Mouse (Mus musculus): ENCODE results near the gene Aamp.

Aamp gene

DNA sequence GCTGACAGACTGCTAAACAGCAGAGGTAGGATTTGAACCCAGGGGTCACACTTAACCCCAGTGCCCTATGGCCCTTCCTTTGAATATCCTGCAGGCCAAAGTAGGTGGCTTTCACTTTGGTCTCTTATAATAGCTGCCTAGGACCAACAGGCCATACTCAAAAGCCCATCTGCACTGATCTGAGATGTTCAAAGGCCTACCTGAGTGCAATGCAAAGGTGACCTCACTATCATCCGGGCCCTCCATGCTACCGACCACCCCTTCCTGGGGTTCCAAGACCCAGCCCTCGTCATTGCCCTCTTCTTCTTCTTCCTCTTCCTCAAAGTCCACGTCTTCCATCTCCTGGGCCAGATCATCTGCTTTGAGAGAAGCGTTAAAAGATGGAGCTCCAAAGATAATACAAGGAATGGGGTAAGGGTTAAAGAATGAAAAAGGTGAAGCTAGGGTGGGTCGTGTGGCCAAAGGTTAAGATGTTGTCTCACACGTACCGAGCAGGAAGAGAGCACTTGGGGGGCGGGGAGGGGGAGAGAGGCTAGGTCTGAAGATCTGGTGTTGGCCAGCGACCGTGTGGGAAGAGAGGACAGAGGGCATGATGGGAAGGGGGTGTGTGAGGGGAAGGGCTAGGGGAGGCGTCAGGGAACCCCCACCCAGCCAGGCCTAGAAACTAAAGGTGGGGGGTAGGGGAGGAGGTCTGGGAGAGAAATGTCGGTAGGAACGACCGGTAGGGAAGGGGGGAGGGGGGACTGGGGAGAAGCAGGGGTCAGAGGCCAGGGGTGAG lies 663 bp downstream of the Aamp start:
- in situ Hi-C loops (cut with MboI, MseI), result loop anchor here (25.0 kb wide), 1 partner anchor 928 kb away; the partner anchor contains the start of genes Glb1l, Stk16 and Tuba4a

DNA sequence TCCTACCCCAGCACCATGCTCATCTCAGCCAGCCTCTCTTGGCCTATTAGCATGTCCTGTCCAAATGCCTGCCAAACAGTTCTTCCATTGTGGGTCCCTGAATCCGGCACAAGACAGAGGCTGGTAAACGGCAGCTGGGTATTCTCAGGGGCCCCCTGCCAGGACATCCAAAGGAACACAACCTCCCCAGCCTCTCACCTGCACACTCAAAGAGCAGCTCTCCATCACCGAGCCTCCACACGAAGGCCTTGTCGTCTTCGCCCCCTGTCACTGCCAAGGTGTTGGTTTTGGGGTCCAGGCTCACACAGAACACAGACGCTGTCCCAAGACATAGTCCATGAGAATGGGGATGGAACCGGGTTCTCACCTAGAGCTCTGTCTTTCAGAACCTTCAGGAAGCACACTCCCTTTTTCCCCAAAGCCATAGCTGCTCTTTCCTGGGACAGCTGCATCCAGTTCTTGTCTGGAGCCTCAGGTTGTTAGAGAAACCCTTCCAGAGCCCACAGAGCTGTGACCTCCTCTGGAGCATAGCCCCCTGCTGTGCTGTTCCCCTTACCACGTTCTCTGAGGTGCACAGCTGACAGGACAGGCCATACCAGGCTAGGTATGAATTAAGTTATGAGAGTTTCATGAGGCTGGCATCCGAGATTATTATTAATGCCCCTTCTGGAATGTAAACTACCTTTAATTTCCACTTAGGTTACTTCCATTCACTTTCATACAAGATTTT lies 1.5 kb downstream of the Aamp start:
- in situ Hi-C loops (cut with MboI, MseI), result loop anchor here (25.0 kb wide), 1 partner anchor 929 kb away; the partner anchor contains the start of genes Glb1l, Stk16 and Tuba4a

DNA sequence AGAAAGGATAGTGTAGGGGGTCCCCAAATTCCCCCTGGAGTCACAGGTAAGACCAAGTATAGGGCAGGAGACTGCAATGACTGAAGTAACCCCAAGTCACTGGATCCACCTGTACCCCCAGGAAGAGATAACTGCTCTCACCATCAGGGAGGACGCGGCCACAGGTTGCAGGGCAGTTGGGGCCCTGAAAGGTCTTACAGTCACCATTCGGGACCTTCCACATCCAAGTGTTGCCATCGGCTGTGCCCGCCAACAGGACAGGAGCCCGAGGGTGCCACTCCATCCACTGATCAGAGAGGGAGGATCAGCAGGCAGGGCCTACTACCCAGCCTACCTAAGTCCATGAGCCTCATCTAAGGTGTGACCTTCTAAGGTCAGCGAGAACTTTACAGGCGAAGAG lies 2.7 kb downstream of the Aamp start:
- in situ Hi-C loops (cut with MboI, MseI), result loop anchor here (25.0 kb wide), 1 partner anchor 930 kb away; the partner anchor contains the start of genes Glb1l, Stk16 and Tuba4a

DNA sequence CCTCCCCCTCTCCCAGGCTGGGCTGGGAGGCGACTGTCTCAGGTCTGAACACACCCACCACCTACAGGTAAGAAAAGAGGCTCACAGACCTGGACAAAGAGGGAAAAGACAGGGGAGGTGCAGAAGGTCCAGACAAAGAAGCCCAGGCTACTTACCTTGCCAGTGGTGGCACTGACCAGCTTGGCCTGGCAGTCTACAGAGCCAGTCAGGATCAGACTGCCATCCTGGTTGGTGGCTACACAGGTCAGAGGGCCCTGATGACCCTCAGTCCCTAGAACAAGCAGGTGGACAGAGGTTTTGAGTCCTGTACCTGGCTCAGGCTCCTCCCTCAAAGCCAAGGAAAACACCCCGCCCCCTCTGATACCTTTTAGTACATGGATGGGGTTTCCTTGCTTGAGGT lies 3.2 kb downstream of the Aamp start:
- in situ Hi-C loops (cut with MboI, MseI), result loop anchor here (25.0 kb wide), 1 partner anchor 931 kb away; the partner anchor contains the start of genes Glb1l, Stk16 and Tuba4a

DNA sequence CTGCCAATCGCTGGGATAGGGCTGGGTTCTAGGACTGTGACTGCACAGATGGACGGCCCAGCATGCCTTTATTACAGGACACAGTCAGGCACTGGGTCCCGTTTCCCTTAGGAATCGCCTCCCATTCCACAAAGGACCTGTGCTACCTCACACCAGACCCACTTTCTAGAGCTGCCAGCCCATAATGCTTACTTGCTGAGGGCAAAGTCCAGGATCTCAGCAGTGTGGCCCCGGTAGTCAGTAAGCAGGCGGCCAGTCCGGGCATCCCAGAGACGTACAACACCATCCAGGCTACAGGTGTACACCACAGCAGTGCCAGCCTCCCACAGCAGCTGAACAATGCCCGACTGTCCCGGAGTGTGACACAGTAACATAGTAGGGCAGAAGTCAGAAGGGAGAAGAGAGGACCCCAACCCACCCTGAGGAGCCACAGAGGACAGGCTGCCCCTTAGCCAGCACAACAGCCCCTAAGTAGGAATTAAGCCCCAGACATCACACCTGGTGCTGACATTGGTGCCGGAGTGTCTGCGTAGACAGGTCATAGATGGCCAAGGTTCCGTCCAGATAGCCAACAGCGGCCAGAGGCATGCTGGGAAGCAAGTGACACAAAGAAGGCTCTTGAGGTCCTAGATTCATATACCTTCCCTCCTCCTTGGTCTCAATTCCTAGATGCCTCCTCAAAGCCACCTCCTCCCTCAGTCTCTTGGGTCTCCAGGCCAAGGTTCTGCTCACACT lies 3.8 kb downstream of the Aamp start:
- in situ Hi-C loops (cut with MboI, MseI), result loop anchor here (25.0 kb wide), 1 partner anchor 932 kb away; the partner anchor contains the start of genes Glb1l, Stk16 and Tuba4a

DNA sequence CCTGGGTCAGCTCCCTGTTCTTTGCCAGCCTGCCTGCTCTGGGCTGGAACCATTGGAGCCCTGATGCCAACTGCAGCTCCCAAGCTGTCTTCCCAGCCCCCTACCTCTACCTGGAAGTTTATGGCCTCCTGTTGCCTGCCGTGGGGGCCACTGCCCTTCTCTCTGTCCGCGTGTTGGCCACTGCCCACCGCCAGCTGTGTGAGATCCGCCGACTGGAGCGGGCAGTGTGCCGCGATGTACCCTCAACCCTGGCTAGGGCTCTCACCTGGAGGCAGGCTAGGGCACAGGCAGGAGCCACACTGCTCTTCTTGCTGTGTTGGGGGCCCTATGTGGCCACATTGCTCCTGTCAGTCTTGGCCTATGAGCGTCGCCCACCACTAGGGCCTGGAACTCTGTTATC lies 5.5 kb downstream of the Aamp start:
- in situ Hi-C loops (cut with MboI, MseI), result loop anchor here (25.0 kb wide), 1 partner anchor 933 kb away; the partner anchor contains the start of genes Glb1l, Stk16 and Tuba4a

DNA sequence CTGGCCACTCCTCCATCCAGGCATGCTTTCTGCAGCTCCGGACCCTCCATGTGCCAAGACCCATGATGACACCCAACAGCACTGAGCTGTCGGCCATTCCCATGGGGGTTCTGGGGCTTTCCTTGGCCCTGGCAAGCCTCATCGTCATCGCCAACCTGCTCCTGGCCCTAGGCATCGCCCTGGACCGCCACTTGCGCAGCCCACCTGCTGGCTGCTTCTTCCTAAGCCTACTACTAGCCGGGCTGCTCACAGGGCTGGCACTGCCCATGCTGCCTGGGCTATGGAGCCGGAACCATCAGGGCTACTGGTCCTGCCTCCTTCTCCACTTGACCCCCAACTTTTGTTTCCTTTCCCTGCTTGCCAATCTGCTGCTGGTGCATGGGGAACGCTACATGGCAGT lies 6.0 kb downstream of the Aamp start, which contains the start of gene Gpbar1:
Gpbar1 (plus strand) TSS at position 13 of the 400 bp plus-strand sequence.
- in situ Hi-C loops (cut with MboI, MseI), result loop anchor here (25.0 kb wide), 1 partner anchor 934 kb away; the partner anchor contains the start of genes Glb1l, Stk16 and Tuba4a

DNA sequence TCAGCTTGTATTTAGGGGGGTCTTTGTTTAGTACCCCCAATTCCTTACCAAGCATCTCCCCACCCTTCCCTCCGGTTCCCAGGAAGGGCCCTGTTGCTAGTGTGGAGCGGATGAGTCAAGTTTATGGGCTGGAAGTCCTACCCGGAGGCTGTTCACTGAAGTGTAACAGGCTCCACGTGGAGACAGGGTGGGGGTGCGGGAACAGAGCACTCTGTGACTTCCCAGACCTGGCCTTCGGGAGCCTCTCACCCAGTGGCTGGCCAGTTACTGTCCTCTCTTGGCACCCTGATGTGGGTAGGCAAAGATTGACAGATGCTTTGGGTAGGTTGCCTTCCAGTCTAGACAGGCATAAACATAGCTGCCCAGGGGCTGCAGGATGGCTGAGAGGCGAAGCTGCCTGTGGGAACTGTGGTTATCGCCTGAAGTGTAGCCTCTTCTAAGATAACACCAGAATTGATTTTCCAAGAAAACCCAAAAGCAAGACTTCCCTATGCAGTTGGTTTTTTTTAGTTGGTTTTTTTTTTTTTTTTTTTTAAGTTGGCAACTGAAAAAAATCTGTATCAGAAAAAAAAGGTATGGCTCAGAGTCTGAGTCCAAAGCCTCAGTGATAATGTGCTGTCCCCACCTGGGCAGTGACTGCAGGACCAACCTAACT lies 6.5 kb downstream of the Aamp start:
- in situ Hi-C loops (cut with MboI, MseI), result loop anchor here (25.0 kb wide), 1 partner anchor 934 kb away; the partner anchor contains the start of genes Glb1l, Stk16 and Tuba4a

DNA sequence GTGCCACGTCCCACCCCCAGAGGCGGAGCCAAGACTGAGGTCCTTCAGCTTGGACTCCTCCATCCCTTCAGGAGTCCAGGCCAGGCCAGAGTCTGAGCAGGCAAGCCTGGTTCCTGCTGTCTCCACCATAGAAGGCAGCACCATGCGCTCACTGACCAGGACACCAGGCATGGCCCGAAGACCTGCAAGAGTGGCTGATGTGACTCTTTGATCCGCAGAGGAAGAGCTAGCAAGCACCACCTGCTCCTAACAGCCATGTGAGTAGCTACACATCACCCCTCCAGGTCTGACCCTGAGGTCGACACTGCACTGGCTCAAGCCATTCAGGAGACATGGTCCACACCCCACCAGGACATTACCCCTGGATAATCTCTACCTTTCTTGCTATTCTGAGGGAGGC lies 7.5 kb downstream of the Aamp start:
- in situ Hi-C loops (cut with MboI, MseI), result loop anchor here (25.0 kb wide), 1 partner anchor 935 kb away; the partner anchor contains the start of genes Glb1l, Stk16 and Tuba4a

DNA sequence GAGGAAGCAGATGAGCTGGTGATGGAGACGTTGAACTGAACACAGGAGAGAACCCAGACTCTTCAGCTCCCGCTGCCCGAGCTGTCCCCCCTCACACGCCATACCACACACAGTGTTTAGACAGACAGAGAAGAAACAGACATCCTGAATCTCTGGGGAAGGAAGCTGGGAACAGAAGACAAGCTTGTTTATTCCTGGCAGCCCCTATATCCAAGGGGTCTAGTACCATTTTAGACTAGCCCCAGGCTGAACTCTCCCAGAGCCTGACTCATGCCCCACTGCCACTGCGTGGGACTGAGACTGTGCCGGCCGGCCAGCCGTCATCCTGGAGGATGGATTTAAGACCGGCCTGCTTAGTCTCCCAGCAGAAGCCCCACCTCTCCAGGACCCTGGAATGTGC lies 9.5 kb downstream of the Aamp start:
- in situ Hi-C loops (cut with MboI, MseI), result loop anchor here (25.0 kb wide), 1 partner anchor 937 kb away; the partner anchor contains the start of genes Glb1l, Stk16 and Tuba4a

DNA sequence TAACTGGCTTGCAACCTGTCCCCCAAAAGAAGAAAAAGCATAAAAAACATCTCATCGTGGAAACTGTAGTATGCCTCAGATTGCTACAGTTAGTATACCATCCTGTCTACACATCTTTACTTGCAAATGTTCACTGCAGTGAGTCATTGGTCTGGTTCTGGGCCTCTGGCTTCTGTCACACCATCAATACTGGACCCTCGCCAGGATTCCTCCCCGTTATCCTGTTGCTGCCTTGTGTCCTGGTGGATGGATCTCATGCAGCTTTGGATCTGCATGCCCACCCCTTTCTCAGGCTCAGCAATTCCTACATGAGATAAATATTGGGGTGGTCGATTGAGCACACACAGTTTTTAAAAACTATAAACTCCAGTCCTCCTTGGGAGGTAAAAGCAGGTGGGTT lies 12.9 kb downstream of the Aamp start:
- in situ Hi-C loops (cut with MboI, MseI), result no loop called here

DNA sequence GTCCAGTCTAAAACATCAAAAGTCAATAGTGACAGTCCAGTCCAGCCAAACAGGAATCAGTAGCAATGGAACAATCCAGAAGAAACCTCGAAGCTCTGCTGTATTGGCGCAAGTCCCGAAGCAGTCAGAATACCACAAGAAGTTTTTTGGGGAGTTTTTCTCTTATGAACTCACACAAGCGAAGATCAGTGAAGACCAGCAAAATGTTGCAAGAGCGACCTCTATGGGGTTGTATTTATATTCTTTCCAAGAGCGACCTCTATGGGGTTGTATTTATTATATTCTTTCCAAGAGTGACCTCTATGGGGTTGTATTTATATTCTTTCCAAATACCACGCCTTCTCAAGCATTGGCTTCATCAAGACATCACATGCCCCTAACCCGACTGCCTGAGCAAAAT lies 15.8 kb downstream of the Aamp start:
- in situ Hi-C loops (cut with MboI, MseI), result no loop called here

DNA sequence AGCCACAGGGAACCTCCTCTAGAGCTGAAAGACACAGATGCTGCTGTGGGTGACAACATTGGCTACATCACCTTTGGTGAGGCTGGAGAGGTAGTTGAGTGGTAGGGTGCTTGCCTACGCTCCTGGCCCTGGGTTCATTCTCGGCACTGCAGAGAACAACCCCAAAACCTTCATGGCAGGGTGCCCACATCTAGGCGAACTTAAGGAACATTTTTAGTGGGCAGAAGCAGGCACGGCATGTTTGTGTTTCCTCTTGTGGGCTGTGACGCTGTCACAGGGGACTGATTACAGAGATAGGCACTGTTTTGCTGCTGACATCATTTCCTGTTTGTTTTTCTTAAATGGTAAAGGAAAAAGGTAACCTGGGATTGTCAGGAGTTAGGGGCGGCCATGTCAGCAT lies 22.0 kb downstream of the Aamp start:
- in situ Hi-C loops (cut with MboI, MseI), result no loop called here

DNA sequence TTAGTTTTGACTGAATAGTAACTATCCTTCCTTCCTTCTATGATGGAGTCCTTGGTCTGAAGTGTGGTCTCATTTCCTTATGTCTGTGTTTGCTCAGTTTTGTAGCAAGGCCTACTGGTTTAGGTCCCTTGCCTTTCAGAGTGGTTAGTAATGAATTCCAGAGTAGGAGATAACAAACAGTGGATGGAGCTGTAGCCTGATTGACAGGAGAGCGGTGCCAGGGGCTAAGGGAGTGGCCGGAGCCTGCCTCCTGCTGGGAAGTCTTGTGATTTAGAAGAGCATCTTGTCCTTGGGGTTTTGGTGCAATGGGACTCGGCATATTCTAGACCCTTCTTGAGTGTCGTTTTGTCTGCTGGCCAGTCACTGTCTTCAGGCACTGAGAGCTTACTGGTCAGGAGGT lies 27.8 kb downstream of the Aamp start:
- in situ Hi-C loops (cut with MboI, MseI), result no loop called here

DNA sequence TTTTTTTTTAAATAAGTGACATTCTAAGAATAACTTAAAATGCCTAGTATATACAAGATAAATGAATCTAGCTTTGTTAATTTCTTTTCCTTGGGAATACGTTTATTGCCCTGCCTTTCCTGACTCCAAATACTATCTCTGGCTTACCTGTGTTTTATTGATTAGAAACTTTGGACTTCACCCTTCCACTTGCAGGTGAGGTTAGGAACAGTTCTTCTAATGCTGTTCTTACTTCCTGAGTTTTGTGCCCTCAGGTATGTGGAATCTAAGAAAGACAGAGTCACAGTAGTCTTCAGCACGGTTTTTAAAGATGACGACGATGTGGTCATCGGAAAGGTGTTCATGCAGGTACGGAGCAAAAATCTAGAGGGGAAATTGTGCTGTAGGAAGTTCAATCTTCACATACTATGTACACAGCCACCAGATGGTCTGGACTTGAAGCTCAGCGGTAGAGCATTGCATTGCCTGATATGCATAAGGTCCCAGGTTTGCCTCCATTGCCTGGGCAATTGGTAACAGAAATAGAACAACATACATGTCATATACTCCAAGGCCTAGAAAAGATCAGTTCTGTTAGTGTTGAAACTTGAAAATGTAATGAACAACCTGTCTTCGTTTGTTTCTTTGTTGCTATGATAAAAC lies 28.7 kb downstream of the Aamp start:
- in situ Hi-C loops (cut with MboI, MseI), result no loop called here

DNA sequence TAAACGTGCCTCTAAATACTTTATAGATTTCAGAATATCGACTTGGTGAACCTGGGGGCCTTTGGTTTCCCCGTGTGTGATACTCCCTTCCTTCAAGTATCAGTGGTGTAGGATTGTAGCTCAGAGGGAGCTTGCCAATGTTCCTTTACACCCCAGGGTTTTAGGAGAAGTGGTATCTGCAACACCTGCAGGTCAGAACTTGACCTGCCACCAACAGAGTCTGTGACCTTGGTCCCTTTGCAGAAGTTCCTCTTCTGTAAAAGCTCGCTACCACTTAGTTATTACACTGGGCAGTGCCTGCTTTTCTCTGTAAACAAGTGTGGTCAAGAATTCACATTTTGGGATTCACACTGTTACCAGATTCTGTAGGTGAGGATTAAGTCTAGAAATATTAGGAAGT lies 34.4 kb downstream of the Aamp start:
- in situ Hi-C loops (cut with MboI, MseI), result no loop called here

DNA sequence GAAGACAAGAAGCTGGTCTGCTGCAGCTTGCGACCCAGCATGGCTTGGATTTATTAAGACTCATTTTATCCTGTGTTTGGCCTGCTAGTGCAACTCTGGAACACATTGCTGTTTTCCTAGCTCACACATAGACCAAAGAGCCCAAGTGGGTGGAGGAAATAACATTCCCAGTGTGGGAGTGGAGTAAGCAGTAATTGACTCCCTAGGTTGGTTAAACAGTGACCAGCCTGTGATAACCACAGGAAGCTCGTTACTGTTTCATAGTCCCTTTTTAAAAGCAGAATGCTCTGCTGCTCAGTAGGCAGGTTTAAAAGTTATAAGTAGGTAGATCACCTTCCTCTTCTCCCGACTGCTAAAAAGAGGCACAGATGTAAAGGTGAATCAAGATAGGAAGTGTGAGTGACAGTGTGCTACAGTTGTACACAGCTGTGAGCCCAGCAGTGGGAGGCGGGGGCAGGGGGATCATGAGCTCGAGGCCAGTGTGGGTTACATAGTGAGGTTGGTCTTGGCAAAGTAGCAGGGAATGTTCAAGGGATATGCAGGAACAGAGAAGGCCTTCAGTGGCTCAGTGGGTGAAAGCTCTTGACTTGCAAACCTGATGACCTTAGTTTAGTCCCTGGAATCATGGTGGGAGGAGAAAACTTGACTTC lies 35.1 kb downstream of the Aamp start:
- in situ Hi-C loops (cut with MboI, MseI), result no loop called here

DNA sequence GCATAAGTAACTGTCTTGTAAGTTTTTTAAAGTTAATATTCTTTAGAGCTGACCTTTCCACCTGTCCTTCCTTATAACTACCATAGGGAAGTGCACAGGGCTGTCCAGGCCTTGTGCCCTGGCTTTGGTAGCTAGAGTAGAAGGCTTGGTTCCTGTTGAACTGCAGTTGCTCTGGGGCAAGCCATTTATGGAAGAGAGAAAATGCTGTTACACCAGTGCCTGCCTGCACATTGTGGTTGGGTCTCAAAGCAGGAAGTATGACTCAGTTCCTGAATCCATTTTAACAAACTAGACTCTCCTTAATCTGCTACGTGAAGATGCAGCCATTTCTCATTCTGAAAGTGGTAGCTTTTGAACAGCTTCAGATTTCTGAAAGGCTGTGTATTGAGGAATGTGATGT lies 35.7 kb downstream of the Aamp start:
- in situ Hi-C loops (cut with MboI, MseI), result no loop called here

DNA sequence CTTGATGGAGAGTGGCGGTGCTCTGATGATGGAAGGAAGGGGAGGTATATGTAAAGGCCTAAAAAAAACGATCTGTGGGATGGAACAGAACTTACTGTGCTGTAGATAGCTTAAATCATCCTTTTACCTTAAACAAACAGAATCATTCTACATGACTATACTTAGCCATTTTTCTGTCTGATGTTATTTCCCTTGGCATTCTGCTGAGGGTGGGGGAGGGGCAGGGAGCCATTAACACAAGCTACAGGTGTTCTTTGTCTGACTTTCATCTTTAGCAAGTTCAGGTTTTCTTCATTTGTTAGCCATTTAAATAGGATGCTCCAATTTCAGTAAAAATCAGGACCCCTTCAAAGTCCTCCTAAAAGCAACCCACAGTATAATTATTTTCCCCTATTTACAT lies 39.0 kb downstream of the Aamp start:
- in situ Hi-C loops (cut with MboI, MseI), result no loop called here

DNA sequence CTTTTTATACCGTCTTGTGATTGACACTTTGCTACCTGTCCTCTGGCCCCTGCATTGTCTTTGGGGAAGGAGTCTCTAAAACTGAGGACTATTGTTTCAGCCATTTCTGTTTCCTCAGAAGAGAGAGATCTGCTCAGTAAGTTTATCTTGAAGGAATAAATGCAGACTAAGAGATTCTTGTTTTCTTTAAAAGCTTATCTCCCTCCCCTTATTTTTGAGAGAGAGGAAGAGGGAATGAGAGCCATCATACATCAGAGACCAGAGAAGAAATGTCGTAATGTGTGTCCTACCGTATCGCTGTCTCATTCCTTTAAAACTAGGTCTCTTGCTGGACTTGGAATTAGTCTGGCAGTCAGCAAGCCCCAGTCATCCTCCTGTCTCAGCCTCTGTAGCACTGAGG lies 43.7 kb downstream of the Aamp start:
- in situ Hi-C loops (cut with MboI, MseI), result no loop called here

Data from regulatory T cell (primary cell).